Mouse (Mus musculus) fat pad, adult 2 months (tissue): Measurements from ENCODE around the gene Sh3kbp1.
"Not testable (repeated sequence)": the region's sequence is repeated elsewhere in the genome, so short reads cannot be mapped to it uniquely, and the experiment has no call there.

Source experiments
- DNase-seq: peaks from one replicate; pipeline ENCODE4 v3.0.0-alpha.2; 2011; ENCODE audit warnings: low read depth, low spot score; ENCODE audit errors: extremely low read depth

Gene Sh3kbp1

GRCm38 (mm10) chrX:159626907-159627587, at the start of gene Sh3kbp1:
Gene Sh3kbp1, plus strand, starts transcription at chrX:159627272.
- DNase-seq: no peak

GRCm38 (mm10) chrX:159584738-159585137, 42.3 kb upstream of the Sh3kbp1 start:
- DNase-seq: not testable (repeated sequence)

GRCm38 (mm10) chrX:159591633-159592032, 35.4 kb upstream of the Sh3kbp1 start:
- DNase-seq: no peak

- no peak for DNase-seq
These were observed 29.6 kb upstream of the Sh3kbp1 start for GRCm38 (mm10) chrX:159597502-159597901.

- no peak for DNase-seq
These were observed 22.2 kb upstream of the Sh3kbp1 start for GRCm38 (mm10) chrX:159604832-159605231.

GRCm38 (mm10) chrX:159606936-159607335, 20.1 kb upstream of the Sh3kbp1 start:
- no peak for DNase-seq

GRCm38 (mm10) chrX:159626208-159626906, 715 bp upstream of the Sh3kbp1 start:
- DNase-seq: no peak

GRCm38 (mm10) chrX:159627588-159628566, 805 bp downstream of the Sh3kbp1 start:
- no peak for DNase-seq

GRCm38 (mm10) chrX:159628629-159629028, 1.6 kb downstream of the Sh3kbp1 start:
- no peak for DNase-seq

GRCm38 (mm10) chrX:159629203-159629602, 2.1 kb downstream of the Sh3kbp1 start:
- no peak for DNase-seq

GRCm38 (mm10) chrX:159638500-159639227, 11.6 kb downstream of the Sh3kbp1 start:
- no peak for DNase-seq

GRCm38 (mm10) chrX:159639991-159640390, 12.9 kb downstream of the Sh3kbp1 start:
- no peak for DNase-seq

GRCm38 (mm10) chrX:159645314-159645713, 18.2 kb downstream of the Sh3kbp1 start:
- DNase-seq: no peak

GRCm38 (mm10) chrX:159647564-159647963, 20.5 kb downstream of the Sh3kbp1 start:
- DNase-seq: no peak

- DNase-seq: no peak
These were observed 21.5 kb downstream of the Sh3kbp1 start for GRCm38 (mm10) chrX:159648598-159648997.

GRCm38 (mm10) chrX:159650130-159650678, 23.1 kb downstream of the Sh3kbp1 start:
- DNase-seq: no peak

GRCm38 (mm10) chrX:159650727-159651126, 23.7 kb downstream of the Sh3kbp1 start:
- no peak for DNase-seq

GRCm38 (mm10) chrX:159671388-159671787, 44.3 kb downstream of the Sh3kbp1 start:
- no peak for DNase-seq

GRCm38 (mm10) chrX:159672466-159672865, 45.4 kb downstream of the Sh3kbp1 start:
- no peak for DNase-seq

GRCm38 (mm10) chrX:159676242-159676641, 49.2 kb downstream of the Sh3kbp1 start:
- DNase-seq: no peak
